Mouse (Mus musculus): Measurements from ENCODE around the gene Mcm10. TPM values are rescaled to one million over a fixed set of nuclear protein-coding genes. Genes with fewer than 3 reads are reported as not detected.

The Mcm10 gene
- polyA plus RNA-seq, 1 experiment from 2014 or later: 2.1 TPM

DNA sequence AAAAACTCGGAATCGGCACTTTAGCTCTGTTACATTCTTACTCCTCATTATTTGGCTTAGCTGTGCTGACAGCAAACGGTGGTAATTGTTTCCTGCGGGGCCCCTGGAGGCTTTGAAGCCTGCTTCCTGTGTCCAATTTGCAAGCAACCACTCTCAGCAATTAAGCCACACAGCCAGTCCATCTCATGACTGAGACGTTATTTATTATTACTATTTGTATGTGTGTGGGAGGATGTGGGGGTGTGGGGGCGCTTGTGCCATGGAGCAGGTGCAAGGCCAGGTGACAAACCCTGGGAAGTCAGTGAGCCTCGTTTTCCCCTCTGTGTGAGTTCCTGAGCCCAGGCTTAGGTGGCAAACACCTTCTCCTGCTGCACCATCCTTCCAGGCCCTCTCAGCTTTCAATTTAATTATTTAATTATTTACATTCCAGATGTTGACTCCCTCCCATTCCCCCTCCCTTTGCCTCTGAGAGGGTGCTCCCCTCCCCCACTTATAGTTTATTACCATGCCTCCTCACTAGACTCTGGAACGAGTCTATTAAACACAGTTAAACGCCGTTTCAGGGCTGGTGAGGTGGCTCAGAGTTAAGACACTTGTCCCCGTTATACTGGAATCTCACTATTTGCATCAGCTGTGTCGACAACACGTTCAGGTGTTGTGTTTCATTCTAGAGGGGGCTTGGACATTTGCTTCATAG lies 32.8 kb upstream of the Mcm10 start:
- no peak overlapping the region for H3K9ac ChIP-seq (replicated peaks; ENCODE audit: low read depth)

DNA sequence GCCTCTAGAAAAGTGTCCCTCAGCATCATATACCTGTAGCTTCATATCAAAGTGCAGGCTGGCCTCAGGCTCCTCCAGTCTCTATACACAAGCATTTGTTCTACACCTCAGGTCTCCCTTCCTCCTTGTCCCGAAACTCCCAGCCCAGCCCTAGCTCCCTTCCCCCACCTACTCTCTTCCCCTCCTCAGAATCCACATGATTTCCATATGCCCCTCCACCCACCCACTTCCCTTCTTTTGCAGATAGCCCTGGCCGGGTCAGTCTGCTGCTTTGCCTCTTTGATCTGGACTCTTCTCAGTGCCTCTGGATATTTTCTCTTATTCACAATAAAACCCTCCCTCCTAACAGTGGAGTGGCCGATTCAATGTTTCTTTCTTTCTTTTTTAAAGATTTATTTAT lies 31.7 kb upstream of the Mcm10 start:
- WGBS: 35% methylated on average over 3 of the region's 3 CpGs
- DNase-seq (ENCODE audit: low spot score) (no peak), ATAC-seq (no peak)
- no peak overlapping the region for H3K27ac ChIP-seq (ENCODE audit: low read length)
- TF ChIP-seq CTCF (IDR thresholded peaks at IDR 0.05): no peak
- TF ChIP-seq EP300 (IDR thresholded peaks at IDR 0.05): no peak
- no peaks in the 10 kb centered on the region for H3K4me1 ChIP-seq (ENCODE audit: insufficient read depth, low read depth, low read length)
- H3K9ac ChIP-seq (replicated peaks; ENCODE audit: low read depth): no peak overlapping the region
- H3K4me2 ChIP-seq (replicated peaks; ENCODE audit: low read depth, low read length): no peak overlapping the region
- H3K27me3 ChIP-seq (replicated peaks; ENCODE audit: insufficient read depth, low read length): no peaks in the 10 kb centered on the region
- H3K4me3 ChIP-seq (ENCODE audit: low read depth, low read length): no peak overlapping the region
- H3K9me3 ChIP-seq (ENCODE audit: low read length): no peaks in the 10 kb centered on the region
- no peaks in the 10 kb centered on the region for H3K36me3 ChIP-seq (ENCODE audit: insufficient read depth, low read length)

More for the DNA sequence above, 32.8 kb upstream of the Mcm10 start:
- Histone ChIP-seq H3K9me3 (ENCODE audit: low read length) (no peaks in the 10 kb centered on the region), H3K4me3 (ENCODE audit: low read depth, low read length) (no peak overlapping the region), H3K27ac (ENCODE audit: low read length) (no peak overlapping the region), H3K27me3 (replicated peaks; ENCODE audit: insufficient read depth, low read length) (no peaks in the 10 kb centered on the region), H3K36me3 (ENCODE audit: insufficient read depth, low read length) (no peaks in the 10 kb centered on the region), H3K4me2 (replicated peaks; ENCODE audit: low read depth, low read length) (no peak overlapping the region), H3K4me1 (ENCODE audit: insufficient read depth, low read depth, low read length) (no peaks in the 10 kb centered on the region)
- ATAC-seq (no peak), DNase-seq (ENCODE audit: low spot score) (no peak)
- TF ChIP-seq CTCF (IDR thresholded peaks at IDR 0.05) (no peak), EP300 (IDR thresholded peaks at IDR 0.05) (no peak)
- whole genome bisulfite sequencing: 35% methylated on average over 13 of the region's 13 CpGs

DNA sequence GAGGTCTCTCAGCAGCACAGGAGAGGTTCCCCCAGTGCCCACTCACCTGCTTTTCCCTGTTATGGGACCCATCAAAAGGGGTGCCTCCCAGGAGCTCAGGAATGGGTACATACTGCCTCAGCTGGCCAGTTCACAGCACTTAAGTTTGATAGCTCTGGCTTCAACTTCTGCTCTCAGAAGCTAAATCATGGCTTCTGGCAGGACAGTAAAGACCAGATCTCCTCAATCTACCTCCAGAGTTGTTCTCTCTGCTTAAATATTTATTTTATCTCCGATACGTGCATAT lies 30.8 kb upstream of the Mcm10 start:
- ATAC-seq (no peak), DNase-seq (ENCODE audit: low spot score) (no peak)
- Histone ChIP-seq H3K9ac (replicated peaks; ENCODE audit: low read depth) (no peak overlapping the region), H3K9me3 (ENCODE audit: low read length) (no peaks in the 10 kb centered on the region), H3K4me1 (ENCODE audit: insufficient read depth, low read depth, low read length) (no peaks in the 10 kb centered on the region), H3K4me2 (replicated peaks; ENCODE audit: low read depth, low read length) (no peak overlapping the region), H3K27me3 (replicated peaks; ENCODE audit: insufficient read depth, low read length) (no peaks in the 10 kb centered on the region), H3K36me3 (ENCODE audit: insufficient read depth, low read length) (no peaks in the 10 kb centered on the region), H3K27ac (ENCODE audit: low read length) (no peak overlapping the region), H3K4me3 (ENCODE audit: low read depth, low read length) (no peak overlapping the region)
- 75% methylated on average over 2 of the region's 2 CpGs for WGBS
- TF ChIP-seq CTCF (IDR thresholded peaks at IDR 0.05): no peak

DNA sequence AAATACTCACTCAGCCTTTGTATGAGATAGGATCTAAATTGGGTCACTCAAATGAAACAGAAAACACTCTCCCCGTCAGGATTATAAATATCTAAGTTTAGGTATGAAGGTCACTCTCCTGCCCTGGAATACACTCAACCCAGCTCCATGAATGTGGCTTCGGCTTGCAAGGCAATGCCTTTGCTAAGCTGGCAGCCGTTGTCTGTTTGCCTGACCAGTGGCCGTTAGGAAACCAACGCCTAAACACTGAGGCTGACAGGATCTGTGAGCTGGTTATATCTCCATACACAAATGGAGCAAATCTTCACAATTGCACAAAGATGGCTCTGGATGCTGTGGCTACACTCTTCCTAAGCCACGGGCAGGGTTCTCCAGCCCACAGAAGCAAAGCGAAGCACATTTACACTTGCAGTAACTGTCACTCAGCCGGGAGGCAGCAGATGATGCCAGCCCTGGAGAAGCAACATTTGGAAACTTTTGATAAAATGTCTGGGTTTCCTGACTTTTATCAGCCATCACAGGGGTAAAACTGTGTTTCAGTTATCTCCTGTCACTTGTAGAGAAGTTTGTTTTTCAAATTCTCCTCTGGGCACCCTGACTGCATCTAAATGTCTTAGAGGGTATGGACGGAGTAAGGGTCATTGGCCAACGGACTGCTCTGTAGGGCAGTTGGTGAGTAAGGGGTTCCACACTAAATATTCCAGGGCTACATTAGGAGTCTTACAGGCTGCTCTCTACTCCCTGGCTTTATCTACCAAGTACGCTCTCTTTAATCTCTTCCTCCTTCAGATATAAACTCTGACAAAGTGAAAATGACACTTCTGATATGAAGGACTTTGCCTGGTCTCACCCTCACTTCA lies 30.3 kb upstream of the Mcm10 start:
- no peak overlapping the region for H3K9ac ChIP-seq (replicated peaks; ENCODE audit: low read depth)
- TF ChIP-seq CTCF (IDR thresholded peaks at IDR 0.05): no peak
- no peak for TF ChIP-seq EP300 (IDR thresholded peaks at IDR 0.05)
- no peak overlapping the region for H3K4me2 ChIP-seq (replicated peaks; ENCODE audit: low read depth, low read length)
- no peak overlapping the region for H3K27ac ChIP-seq (ENCODE audit: low read length)
- no peak overlapping the region for H3K4me3 ChIP-seq (ENCODE audit: low read depth, low read length)
- no peaks in the 10 kb centered on the region for H3K36me3 ChIP-seq (ENCODE audit: insufficient read depth, low read length)
- WGBS: 64% methylated on average over 11 of the region's 11 CpGs
- H3K9me3 ChIP-seq (ENCODE audit: low read length): no peaks in the 10 kb centered on the region
- ATAC-seq (no peak), DNase-seq (ENCODE audit: low spot score) (no peak)
- no peaks in the 10 kb centered on the region for H3K4me1 ChIP-seq (ENCODE audit: insufficient read depth, low read depth, low read length)
- H3K27me3 ChIP-seq (replicated peaks; ENCODE audit: insufficient read depth, low read length): no peaks in the 10 kb centered on the region

DNA sequence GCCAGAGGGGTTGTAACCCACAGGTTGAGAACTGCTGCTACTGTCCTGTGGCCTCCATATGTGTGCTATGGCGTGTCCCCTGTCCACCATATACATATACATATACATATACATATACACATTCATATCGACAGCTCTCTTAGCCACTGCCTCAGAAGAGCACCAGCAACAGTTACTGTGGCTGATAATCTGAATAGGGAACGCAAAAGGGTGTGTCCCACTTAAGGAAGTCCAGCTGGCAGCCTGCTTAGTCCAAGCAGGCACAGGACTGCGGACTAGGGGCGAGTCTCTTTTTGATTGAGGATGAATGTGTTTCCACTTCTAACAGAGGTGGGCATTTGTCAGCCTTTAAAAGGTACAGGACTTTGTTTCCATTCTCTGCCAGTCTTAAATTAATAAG lies 29.3 kb upstream of the Mcm10 start:
- no peak overlapping the region for H3K27ac ChIP-seq (ENCODE audit: low read length)
- H3K36me3 ChIP-seq (ENCODE audit: insufficient read depth, low read length): no peaks in the 10 kb centered on the region
- DNase-seq (ENCODE audit: low spot score): no peak
- no peak overlapping the region for H3K4me2 ChIP-seq (replicated peaks; ENCODE audit: low read depth, low read length)
- H3K4me1 ChIP-seq (ENCODE audit: insufficient read depth, low read depth, low read length): no peaks in the 10 kb centered on the region
- H3K4me3 ChIP-seq (ENCODE audit: low read depth, low read length): no peak overlapping the region
- H3K27me3 ChIP-seq (replicated peaks; ENCODE audit: insufficient read depth, low read length): no peaks in the 10 kb centered on the region
- no peak for TF ChIP-seq CTCF (IDR thresholded peaks at IDR 0.05)
- no peak for TF ChIP-seq EP300 (IDR thresholded peaks at IDR 0.05)
- no peaks in the 10 kb centered on the region for H3K9me3 ChIP-seq (ENCODE audit: low read length)
- no peak for ATAC-seq
- 61% methylated on average over 5 of the region's 5 CpGs for WGBS
- H3K9ac ChIP-seq (replicated peaks; ENCODE audit: low read depth): no peak overlapping the region

DNA sequence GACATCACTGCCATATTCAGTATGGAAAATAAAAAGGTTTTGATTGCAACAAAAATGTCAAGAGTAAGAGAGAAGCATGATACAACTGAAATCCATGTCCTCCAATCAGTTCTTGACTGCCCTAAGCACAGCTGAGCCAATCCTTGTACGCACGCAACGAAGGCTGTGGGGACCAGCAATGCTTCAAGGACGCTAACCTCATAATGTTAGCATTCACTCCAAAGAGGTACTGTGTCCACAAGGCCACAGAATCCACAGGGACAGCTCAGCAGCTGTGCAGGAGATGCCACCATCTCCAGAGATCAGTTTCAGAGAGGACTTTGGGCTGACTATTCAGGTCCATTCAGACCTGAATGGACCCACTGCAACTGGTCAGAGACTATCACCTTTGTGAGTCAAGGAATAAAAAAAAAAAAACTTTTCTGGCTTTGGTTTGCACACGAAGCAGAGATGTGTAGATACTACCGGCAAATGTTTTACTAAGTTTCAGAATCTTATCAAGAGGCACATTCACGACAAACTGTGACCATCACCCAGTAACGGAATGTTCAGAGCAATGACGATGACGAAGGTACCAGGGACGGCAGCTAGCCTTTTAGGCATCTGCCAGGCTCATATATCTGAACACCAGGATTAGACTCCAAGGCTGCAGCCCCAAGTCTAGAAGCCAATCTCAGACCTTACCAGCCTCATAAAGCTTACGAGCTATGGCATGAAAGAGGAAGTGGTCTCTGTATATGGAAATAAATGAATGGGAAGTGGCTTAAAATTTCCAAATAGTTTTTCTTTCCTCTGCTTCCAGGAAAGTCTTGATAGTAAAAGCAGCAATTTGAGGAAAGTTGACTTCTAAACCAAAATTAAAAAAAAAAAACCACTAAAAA lies 27.9 kb upstream of the Mcm10 start:
- Histone ChIP-seq H3K9me3 (ENCODE audit: low read length) (no peaks in the 10 kb centered on the region), H3K27me3 (replicated peaks; ENCODE audit: insufficient read depth, low read length) (no peaks in the 10 kb centered on the region), H3K27ac (ENCODE audit: low read length) (no peak overlapping the region), H3K36me3 (ENCODE audit: insufficient read depth, low read length) (no peaks in the 10 kb centered on the region), H3K9ac (replicated peaks; ENCODE audit: low read depth) (no peak overlapping the region), H3K4me1 (ENCODE audit: insufficient read depth, low read depth, low read length) (no peaks in the 10 kb centered on the region; the same call in 1 of the 2 replicates), H3K4me2 (replicated peaks; ENCODE audit: low read depth, low read length) (no peak overlapping the region), H3K4me3 (ENCODE audit: low read depth, low read length) (no peak overlapping the region)
- TF ChIP-seq EP300 (IDR thresholded peaks at IDR 0.05) (no peak), CTCF (IDR thresholded peaks at IDR 0.05) (no peak)
- 79% methylated on average over 12 of the region's 12 CpGs for WGBS
- ATAC-seq (no peak), DNase-seq (ENCODE audit: low spot score) (no peak)

Data from lung, postnatal 0 days (tissue).